8 mouse cellular contexts compared by ENCODE assay signal in the genomic region with DNA sequence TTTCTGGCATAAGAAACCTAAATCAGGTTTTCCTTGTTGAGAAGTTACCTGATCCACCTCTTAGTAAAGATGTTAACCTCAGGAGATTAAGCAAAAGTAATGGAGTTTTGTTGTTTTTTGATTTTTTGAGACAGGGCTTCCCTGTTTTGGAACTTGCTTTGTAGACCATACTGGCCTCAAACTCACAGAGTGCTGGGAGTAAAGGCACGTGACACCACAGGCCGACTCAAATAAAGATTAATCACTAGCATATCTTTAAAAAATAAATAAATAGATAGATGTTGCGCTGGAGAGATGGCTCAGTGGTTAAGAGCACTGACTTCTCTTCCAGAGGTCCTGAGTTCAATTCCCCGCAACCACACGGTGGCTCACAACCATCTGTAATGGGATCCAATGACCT. TPM values are rescaled to one million over a fixed set of nuclear protein-coding genes. Genes with fewer than 3 reads are reported as not detected.
DNase-seq lines count a peak whose midpoint lies in the region; ATAC-seq and TF ChIP-seq lines count a peak whose summit lies in the region.

No protein-coding gene starts in this region.

- H3K9me3 ChIP-seq in neural tube, embryonic 11.5 days (ENCODE audit: control insufficient read depth, low read length) = no peaks in the 10 kb centered on the region
- no peaks in the 10 kb centered on the region for H3K9me3 ChIP-seq in limb, embryonic 15.5 days
- no peaks in the 10 kb centered on the region for H3K9me3 ChIP-seq in stomach, postnatal 0 days (ENCODE audit: control insufficient read depth, low read length)

- no peak for DNase-seq in cerebellum, adult 2 months
- DNase-seq in cerebellum, postnatal 14 days = no peak
- DNase-seq in neural tube, embryonic 11.5 days (ENCODE audit: low spot score) = no peak
- no peak for DNase-seq in neural tube, embryonic 10.5 days (ENCODE audit: extremely low spot score, low spot score)
- DNase-seq in stomach, postnatal 0 days (ENCODE audit: low spot score) = no peak
- DNase-seq in layer of hippocampus, adult 9-10 months (ENCODE audit: low spot score) = no peak

- no peak for TF ChIP-seq EP300 in stomach, postnatal 0 days (optimal IDR thresholded peaks at IDR 0.05)

- WGBS in cerebellum, adult 2 months = 75% methylated on average over 5 of the region's 5 CpGs
- WGBS in neural tube, embryonic 11.5 days = 69% methylated on average over 5 of the region's 5 CpGs
- WGBS in limb, embryonic 15.5 days = 70% methylated on average over 5 of the region's 5 CpGs
- WGBS in stomach, postnatal 0 days = 60% methylated on average over 5 of the region's 5 CpGs

- H3K4me2 ChIP-seq in neural tube, embryonic 11.5 days (ENCODE audit: low read depth) = peak overlapping the region; percentile 50
- peak overlapping the region; percentile 61 for H3K4me2 ChIP-seq in limb, embryonic 15.5 days
- H3K4me2 ChIP-seq in stomach, postnatal 0 days (replicated peaks; ENCODE audit: low read depth) = peak overlapping the region; percentile 86

- peak overlapping the region; percentile 95 for H3K4me3 ChIP-seq in cerebellum, adult 2 months (replicated peaks; ENCODE audit: insufficient read depth, low read depth, low read length)
- peak overlapping the region; percentile 93 for H3K4me3 ChIP-seq in neural tube, embryonic 11.5 days (ENCODE audit: low read depth, low read length)
- peak overlapping the region; percentile 78 for H3K4me3 ChIP-seq in limb, embryonic 15.5 days
- peak overlapping the region; percentile 82; the same call in 1 of the 2 replicates for H3K4me3 ChIP-seq in stomach, postnatal 0 days (ENCODE audit: low read depth, low read length)

- no peaks in the 10 kb centered on the region for H3K36me3 ChIP-seq in neural tube, embryonic 11.5 days (ENCODE audit: control insufficient read depth, insufficient read depth, low read length)
- peaks cover 3% of the 10 kb centered on the region; the same call in 1 of the 2 replicates for H3K36me3 ChIP-seq in limb, embryonic 15.5 days
- H3K36me3 ChIP-seq in stomach, postnatal 0 days (ENCODE audit: control insufficient read depth, insufficient read depth, low read length) = no peaks in the 10 kb centered on the region

- peaks cover 3% of the 10 kb centered on the region; the same call in 1 of the 2 replicates for H3K4me1 ChIP-seq in cerebellum, adult 2 months (ENCODE audit: control insufficient read depth, insufficient read depth, low read length)
- peaks cover 22% of the 10 kb centered on the region for H3K4me1 ChIP-seq in neural tube, embryonic 11.5 days (ENCODE audit: control insufficient read depth, insufficient read depth, low read length)
- peaks cover 23% of the 10 kb centered on the region for H3K4me1 ChIP-seq in limb, embryonic 15.5 days
- peaks cover 2% of the 10 kb centered on the region for H3K4me1 ChIP-seq in stomach, postnatal 0 days (replicated peaks; ENCODE audit: control insufficient read depth, insufficient read depth)

- no peak for TF ChIP-seq POLR2A in cerebellum, adult 2 months (IDR thresholded peaks at IDR 0.05; ENCODE audit: borderline replicate concordance, insufficient read depth, low read length)

- ATAC-seq in neural tube, embryonic 11.5 days (ENCODE audit: insufficient read depth, low FRiP score, low TSS enrichment) = no peak
- ATAC-seq in limb, embryonic 15.5 days (ENCODE audit: insufficient number of reproducible peaks, low FRiP score, low TSS enrichment, low read depth) = no peak
- ATAC-seq in stomach, postnatal 0 days (ENCODE audit: low FRiP score, low TSS enrichment) = no peak
- no peak for ATAC-seq in activated CD4-positive, CD25-positive, alpha-beta regulatory T cell, adult 4 months

- no peak overlapping the region for H3K27ac ChIP-seq in cerebellum, adult 2 months (ENCODE audit: insufficient read depth, low read length)
- no peak overlapping the region for H3K27ac ChIP-seq in neural tube, embryonic 11.5 days (ENCODE audit: low read depth, low read length)
- peak overlapping the region; percentile 95 for H3K27ac ChIP-seq in limb, embryonic 15.5 days
- peak overlapping the region; percentile 97 for H3K27ac ChIP-seq in stomach, postnatal 0 days (replicated peaks)

- H3K9ac ChIP-seq in neural tube, embryonic 11.5 days (ENCODE audit: low read length) = peak overlapping the region; percentile 93
- H3K9ac ChIP-seq in limb, embryonic 15.5 days = peak overlapping the region; percentile 43; the same call in 1 of the 2 replicates
- peak overlapping the region; percentile 57 for H3K9ac ChIP-seq in stomach, postnatal 0 days (ENCODE audit: low read length)

- H3K27me3 ChIP-seq in cerebellum, adult 2 months (ENCODE audit: control insufficient read depth, insufficient read depth, low read length) = no peaks in the 10 kb centered on the region
- no peaks in the 10 kb centered on the region for H3K27me3 ChIP-seq in neural tube, embryonic 11.5 days (ENCODE audit: control insufficient read depth, insufficient read depth, low read length)
- no peaks in the 10 kb centered on the region for H3K27me3 ChIP-seq in limb, embryonic 15.5 days
- H3K27me3 ChIP-seq in stomach, postnatal 0 days (ENCODE audit: control insufficient read depth, insufficient read depth, low read length) = no peaks in the 10 kb centered on the region

- no peak for TF ChIP-seq CTCF in cerebellum, adult 2 months (IDR thresholded peaks at IDR 0.05; ENCODE audit: borderline replicate concordance, insufficient read depth, low read depth, low read length)
- no peak for TF ChIP-seq CTCF in stomach, postnatal 0 days (IDR thresholded peaks at IDR 0.05; ENCODE audit: low read depth)

RNA-seq across cellular contexts. Expression of gene Ubap2, which starts 1.0 kb away (rescaled TPM):
- 27.4 and 30.8 TPM in 2 replicates for polyA plus RNA-seq in cerebellum, adult 2 months (2012; rRNA removed)
- polyA plus RNA-seq in neural tube, embryonic 11.5 days (2014; fragmentation: Nextera tagmentation; extraction: Ambion mirVana) = 76.7 and 77.3 TPM in 2 replicates
- polyA plus RNA-seq in limb, embryonic 15.5 days (2015; fragmentation: Nextera tagmentation; extraction: Ambion mirVana) = 56.9 and 68.8 TPM in 2 replicates
- polyA plus RNA-seq in stomach, postnatal 0 days (2015; fragmentation: Nextera tagmentation; extraction: Ambion mirVana) = 17.9 and 19.5 TPM in 2 replicates
- 10 to 100 TPM; 18.2 to 23.7 TPM for polyA plus RNA-seq in activated CD4-positive, CD25-positive, alpha-beta regulatory T cell, adult 4 months (2017; shearing (Covaris generic))

RNA-seq across cellular contexts. Expression of gene Dcaf12, which starts 38.8 kb away (rescaled TPM):
- polyA plus RNA-seq in cerebellum, adult 2 months (2012; rRNA removed) = 39.7 and 40.4 TPM in 2 replicates
- polyA plus RNA-seq in neural tube, embryonic 11.5 days (2014; fragmentation: Nextera tagmentation; extraction: Ambion mirVana) = 57.9 and 64.0 TPM in 2 replicates
- polyA plus RNA-seq in limb, embryonic 15.5 days (2015; fragmentation: Nextera tagmentation; extraction: Ambion mirVana) = 58.6 and 60.6 TPM in 2 replicates
- polyA plus RNA-seq in stomach, postnatal 0 days (2015; fragmentation: Nextera tagmentation; extraction: Ambion mirVana) = 32.3 and 32.4 TPM in 2 replicates
- 10 to 100 TPM; 24.4 to 28.0 TPM for polyA plus RNA-seq in activated CD4-positive, CD25-positive, alpha-beta regulatory T cell, adult 4 months (2017; shearing (Covaris generic))

Comparison
In these comparisons a context has a peak if more than half of its experiments do, and no peak if none do; other contexts are left out.
1. H3K27ac ChIP-seq: peak in limb, embryonic 15.5 days (single experiment) and stomach, postnatal 0 days (single experiment); none in cerebellum, adult 2 months (single experiment) and neural tube, embryonic 11.5 days (single experiment).
2. H3K9ac ChIP-seq: peak in every context shown above with its lines; median percentile 93 in neural tube, embryonic 11.5 days; 57 in stomach, postnatal 0 days; 43 in limb, embryonic 15.5 days.
3. Peak in every context shown above with its lines, with median percentiles within 50 percentile points of each other: H3K4me3 ChIP-seq and H3K4me2 ChIP-seq.